Mouse (Mus musculus) kidney, adult 18-20 months (tissue): ENCODE data around the gene Isg20l2.
A peak's percentile ranks its signal among the peaks of the same experiment; 100 is the strongest.

Experiments
- DNase-seq: peaks from one replicate; pipeline ENCODE4 v3.0.0; 2021

Isg20l2 gene

GRCm38 (mm10) chr3:87980728-87981127 is 50.6 kb downstream of the Isg20l2 start:
- no peak for DNase-seq

DNA sequence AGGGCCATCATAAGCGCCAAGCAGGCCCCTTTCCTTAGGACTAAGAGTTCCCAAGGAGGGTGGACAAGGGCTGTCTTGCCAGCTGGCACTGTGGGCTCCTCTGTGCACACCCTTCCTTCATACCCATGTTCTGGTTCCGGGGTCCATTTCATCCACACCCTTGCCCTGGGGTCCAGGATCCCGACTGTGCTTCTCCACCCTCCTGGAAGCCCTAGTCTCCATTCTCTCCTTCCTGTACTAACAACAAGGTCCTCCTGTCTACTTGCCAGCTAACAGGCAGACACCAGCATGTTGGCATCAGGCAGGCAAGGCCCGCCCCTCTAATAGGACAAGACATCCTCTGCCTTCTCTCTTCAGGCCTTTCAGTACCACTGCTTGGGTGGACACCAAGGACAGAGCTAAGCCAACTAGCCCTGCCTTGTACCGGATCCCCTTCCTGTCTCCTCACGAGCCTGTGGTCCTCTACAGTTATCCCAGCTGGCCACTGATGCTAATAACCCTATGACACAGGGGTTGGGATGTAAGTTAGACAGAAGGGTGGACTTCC is 51.2 kb downstream of the Isg20l2 start:
- no peak for DNase-seq

DNA sequence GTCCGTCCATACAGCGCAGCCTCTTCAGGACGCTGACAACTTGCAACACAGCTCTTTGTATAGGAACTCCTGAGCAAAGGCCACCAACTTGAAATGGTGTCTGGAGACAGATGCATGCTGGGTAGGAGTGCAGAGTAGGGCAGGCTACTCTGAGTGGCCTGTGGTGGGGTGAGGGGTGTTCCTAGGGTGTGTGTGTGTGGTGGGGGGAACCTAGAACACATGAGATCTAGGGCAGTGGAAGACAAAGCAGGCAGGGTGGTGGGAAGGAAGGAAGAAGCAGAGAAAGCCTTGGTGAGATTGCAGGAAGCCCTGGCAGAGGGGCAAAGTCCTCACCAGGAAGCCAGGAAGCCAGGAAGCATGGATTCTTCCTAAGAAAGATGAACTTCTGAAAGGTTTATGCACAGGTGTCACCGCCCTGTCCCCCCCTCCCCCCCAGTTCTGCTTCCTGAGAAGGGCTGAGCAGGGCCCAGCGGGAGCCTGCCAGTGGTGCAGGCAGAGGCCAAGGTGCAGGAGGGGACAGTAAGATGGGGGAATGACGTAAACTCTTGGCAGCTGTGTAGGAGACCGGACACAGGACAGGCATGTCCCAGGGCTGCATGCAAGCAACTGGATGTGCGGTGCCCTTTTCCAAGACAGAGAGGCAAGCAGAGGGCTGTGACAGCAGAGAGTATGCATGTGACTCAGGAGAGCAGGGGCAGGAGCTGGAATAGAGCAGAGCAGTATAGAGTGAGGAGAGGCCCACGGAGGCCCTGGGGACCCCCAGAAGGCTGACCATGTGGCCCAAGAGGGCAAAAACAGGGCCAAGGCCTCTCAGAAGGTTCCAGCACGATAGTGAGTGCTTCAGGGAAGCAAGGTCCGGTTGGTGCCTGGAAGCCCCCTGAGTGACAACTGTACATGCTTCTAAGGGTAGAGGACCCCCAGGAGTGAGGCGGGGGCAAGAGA is 52.1 kb downstream of the Isg20l2 start:
- DNase-seq: peak; percentile 41

DNA sequence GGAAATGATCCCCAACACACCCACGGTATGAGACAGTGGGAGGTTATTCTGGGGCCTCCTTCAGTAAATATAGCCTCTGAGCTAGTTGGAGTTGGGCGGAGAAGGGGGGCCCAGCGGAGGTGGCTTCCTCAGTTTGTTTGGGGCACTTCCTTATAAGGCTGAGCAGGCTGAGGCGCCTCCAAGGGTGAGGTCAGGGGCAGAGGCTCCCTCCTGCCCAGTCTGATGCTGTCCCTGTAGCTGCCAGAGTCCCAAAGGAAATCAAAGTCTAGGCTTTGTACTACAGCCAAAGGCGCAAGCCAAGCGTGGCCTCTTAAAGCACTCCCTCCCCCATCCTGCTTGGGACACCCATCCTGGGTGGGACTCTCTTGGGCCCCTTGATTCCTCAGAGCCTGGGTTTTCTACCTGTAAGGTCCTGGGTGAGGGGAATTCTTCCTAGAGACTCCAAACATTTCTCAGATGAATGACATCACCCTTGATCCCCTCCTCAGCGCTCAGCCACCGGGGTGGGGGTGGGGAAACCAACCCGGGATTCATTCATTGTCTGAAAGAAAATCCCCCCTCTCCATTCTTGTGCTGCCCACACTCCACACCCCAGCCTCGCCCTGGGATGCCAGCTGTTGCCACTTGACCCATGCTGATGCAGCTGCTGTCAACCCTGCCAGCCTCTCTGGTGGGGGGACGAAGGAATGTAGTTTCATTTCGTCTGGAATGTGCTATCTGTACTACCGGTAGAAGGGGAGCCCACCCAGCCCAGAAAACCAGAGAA is 52.9 kb downstream of the Isg20l2 start:
- peak; percentile 45 for DNase-seq

DNA sequence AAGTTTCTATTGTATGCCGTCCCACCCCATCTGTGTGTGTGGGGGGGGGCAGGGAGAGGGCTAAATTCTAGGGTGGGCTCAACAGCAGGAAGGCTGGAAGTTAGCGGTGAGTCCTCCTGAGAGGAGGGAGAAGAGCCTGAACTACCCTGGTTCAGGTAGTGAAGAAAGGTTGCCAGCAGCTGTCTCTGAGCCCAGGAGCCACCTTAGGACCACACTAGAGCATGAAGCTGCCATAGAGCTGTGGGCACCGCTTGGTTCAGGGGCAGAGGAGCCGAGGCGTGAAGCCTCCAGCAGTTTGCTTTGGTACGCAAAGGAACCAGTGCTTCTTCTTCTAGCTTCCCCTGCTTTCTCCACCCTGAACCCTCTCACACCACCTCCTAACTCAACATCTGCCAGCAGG is 53.5 kb downstream of the Isg20l2 start:
- DNase-seq: no peak

DNA sequence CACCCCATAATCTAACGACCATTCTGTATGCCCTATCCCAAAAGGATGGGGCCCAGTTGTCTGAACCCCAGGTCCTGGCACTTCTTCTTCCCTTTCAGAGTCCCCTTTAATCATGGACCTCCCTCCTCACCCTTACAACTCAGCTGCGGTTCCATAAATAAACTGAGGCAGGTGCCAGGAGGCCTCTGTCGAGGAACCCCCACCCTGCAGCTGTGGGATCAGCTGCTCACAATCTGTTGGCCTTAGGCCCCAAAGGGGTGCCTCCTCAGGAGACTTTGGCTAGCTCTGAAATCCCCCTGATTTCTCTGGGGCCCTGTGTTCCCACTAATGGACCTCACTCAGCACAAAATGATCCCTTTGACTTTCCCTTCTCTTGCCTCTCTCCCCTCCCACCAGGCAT is 54.0 kb downstream of the Isg20l2 start:
- no peak for DNase-seq

DNA sequence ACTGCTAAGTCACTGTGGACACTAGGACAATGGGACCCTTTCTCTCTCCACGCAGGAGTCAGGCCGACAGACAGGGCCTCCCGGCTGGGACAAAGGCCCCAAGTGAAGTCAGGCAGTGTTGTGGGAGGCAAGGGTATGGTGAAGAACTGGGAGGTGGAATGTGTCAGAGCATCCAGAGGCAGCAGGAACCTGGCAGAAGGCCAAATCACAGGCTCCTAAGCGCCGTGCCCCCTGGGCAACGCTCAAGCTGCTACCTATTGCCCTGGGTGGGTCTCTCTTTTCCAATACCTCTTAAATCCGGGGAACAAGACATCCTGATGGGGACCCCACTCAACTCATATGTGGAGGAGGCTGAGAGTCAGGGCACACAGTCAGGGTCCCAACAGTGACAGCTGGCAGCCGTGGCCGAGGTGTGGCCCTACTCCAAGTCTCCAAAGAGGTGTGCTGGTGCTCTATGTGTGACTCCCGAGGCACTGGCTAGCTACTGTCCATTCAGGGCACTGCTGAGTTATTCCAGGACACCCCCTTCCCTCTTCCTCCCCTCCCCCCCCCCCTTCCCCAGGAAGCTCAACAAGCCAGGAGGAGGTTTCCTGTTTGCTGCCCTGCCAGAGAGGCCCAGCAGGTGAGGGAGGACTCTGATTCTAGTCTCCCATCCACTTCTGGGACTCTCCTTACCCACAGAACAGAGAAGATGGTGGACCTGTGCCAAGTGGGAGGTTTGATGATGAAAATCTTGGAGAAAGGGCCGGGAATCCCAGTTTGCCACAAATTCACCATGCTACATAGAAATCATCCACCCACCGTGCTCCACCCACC is 55.6 kb downstream of the Isg20l2 start:
- DNase-seq: peak; percentile 19

DNA sequence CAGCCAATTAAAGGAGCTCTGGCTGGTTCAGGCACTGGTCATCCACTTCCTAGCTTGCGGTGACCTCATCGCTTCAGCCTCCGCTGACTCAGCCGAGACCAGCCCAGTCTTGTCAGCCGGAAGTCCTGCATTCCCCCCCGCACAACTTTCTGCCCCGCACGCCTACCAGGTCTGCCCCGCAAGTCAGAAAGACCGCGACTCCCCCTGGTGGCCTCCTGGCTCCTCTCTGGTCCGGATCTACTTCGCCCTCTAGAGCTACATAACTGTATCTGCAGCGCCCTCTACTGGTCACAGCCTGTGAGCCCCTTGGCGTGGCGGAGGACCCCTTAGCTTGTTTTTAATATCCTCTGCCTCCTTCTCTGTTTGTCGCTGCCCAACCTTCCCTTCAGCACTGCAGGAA is 56.8 kb downstream of the Isg20l2 start:
- peak; percentile 94 for DNase-seq

GRCm38 (mm10) chr3:87987633-87988032 is 57.5 kb downstream of the Isg20l2 start:
- no peak for DNase-seq

GRCm38 (mm10) chr3:87988068-87988467 is 58.0 kb downstream of the Isg20l2 start:
- DNase-seq: no peak

- no peak for DNase-seq
Observed at GRCm38 (mm10) chr3:87989935-87990334, 59.8 kb downstream of the Isg20l2 start.
